Mouse (Mus musculus) induced T-regulatory cell, adult 2 months (primary cell): ENCODE measurements at regions not wholly inside any gene's neighbourhood (a gene's known extent, or its start where the extent isn't known, plus 50 kb on each side); places are given as distances from the start of the nearest gene placed in this dataset.

Source experiments
- DNase-seq: peaks from one replicate; pipeline ENCODE4 v3.0.0-alpha.2; 2012; ENCODE audit warnings: low read depth

DNA sequence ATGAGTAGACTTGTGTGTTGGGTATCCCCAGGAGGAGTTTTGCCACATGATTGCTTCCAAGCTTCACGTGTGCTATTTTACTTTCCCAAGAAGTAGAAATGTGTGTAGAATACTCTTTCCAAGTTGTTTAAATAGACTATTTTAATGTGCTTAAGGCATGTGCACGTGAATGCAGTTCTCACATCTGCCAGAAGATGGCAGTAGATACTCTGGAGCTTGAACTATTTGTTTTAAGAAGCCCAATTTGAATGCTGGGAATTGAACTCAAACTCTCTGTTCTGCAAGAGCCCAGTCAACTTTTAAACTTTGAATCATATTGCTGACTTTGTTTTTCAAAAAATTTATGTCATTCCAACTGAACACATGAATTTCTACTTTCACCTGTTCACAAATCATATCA, 431.3 kb upstream of the Reg3g start:
- DNase-seq: peak; percentile 23

DNA sequence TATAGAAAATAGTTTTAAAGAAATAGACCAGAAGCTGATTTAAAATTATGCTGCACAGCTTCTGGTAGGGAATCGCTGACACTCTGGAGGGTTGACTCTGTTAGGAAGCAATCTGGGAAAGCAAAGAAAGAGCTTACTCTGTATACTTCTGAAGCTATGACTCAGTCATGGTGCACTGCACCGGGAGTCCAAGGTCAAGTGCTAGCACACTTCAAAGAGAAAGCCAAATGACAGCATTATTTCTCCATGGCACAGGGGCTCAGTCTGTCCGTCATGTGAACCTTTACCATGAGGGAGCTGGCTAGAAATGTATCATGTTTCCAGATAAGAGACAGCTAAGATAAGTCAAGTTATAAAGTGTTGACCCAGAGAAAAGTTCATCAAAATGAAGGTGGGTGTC, 424.1 kb upstream of the Reg3g start:
- DNase-seq: no peak

DNA sequence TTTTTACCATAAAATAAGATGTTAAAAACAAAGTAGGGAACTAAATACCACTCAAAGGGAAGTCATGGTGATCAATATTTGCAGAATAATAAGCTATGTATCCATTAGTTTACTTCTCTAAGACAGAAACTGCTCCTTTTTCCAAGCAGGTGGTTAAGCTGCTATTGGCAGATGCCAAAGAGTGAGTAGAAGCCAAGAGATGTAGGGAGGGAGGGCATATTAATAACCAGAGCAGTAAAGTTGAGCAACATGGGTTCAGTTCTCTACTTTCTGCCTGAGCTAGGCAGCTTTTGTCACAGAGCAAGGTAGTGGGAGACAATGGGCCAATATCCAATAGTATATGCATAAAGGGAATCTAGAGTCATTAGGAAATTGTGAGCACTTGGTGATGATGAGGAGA, 394.4 kb upstream of the Reg3g start:
- DNase-seq: no peak

DNA sequence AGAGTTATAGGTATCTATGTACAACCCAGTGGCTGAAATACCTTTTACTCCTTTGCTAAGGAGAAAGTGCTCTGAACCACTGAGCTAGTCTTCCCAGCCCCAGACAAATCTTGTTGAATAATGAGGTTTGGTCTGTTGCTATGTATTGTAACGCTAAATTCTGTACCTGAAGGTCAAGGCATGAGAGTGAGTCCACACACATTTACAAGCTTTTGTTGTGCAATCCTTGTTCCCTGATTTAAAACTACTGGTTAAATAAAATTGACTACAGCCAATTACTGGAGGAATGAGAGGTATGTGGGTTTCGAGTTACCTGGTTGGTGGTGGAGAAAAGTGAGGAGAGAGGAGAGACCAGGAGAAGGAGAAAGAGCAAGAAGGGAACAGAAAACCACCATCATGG, 372.6 kb upstream of the Reg3g start:
- DNase-seq: no peak

DNA sequence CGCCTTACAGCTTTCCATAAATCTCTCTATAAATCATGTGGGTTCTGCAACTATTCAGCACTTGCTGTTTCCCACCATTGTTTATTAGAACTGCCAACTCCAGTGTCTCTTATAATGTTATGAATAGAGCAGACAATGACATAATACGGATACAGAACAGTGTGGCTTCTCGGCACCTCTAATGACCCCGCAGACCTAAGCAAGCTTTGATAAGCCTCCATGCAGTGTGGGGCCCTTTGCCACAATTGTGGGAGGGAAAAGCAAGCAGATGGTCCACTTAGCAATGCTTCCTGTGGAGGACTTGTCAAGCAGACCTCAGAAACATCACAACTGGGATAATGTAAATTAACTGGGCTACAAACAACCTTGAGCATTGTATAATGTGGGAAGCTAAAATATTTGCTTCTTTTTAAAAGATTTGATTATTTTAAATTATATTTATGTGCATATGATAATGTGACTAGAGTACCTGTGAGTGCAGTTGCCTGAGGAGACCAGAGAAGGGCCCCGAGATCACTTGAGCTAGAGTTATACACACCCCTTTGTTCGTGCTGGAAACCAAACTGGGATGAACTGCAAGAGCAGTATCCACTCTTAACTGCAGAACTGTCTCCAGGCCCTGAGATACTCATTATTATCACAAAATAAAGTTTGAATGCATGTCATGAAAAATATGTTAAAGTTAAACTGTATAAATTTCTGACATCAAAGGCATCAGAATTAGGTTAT, 357.4 kb upstream of the Reg3g start:
- DNase-seq: no peak

DNA sequence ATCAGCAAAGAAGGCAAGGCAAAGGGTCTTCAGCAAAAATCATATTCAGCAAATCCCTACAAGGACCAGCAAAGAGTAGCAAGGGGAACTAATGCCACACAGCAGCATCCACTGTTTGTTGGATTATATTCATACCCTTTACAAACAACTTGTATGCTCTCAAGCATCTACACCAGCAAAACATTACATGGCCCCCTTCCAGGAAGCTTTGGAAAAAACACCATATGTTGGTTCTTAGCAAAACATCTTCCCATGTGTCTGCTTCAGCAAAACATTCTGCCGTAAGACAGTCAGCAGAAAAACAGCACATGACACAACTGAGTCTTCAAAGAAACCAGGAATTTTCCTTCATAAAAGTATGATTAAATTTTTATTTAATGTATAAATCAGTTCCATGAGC, 352.6 kb upstream of the Reg3g start:
- DNase-seq: no peak

DNA sequence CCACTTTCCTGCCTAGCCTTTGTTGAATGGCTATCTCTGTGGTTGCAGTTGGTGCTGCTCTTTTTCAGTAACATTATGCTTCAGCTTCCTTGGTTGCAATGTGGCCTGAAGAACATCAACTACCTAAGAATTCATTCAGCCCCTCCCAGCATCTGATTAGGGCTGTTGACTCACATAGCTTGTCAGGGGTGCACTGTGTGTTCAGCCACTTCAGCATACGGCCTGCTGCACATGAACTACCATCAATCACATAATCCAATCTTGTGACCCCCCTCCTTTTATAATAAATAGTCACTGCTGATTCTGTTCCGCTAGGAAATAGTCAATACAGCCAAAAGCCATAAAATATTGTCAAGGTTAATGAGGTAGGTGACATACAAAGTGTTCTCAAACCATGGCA, 328.3 kb upstream of the Reg3g start:
- no peak for DNase-seq

DNA sequence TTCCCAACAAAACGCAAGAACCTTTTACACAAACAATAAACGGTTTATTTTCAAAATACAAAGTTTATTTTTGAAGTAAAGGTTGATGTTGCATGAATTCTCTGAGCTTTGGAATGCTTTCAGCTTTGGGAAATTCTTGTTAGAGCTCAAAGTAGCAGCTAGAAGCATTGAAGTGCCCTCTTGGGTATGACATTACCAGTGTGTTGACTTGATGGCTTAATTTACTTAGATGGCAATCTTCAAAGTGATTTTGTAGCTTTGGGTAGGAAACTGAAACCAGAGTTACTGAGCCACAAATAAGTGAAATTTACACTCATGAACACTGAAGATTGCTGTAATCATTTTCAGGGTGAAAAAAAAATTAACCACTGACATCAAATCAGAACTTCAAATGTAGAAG, 320.3 kb upstream of the Reg3g start:
- DNase-seq: no peak

DNA sequence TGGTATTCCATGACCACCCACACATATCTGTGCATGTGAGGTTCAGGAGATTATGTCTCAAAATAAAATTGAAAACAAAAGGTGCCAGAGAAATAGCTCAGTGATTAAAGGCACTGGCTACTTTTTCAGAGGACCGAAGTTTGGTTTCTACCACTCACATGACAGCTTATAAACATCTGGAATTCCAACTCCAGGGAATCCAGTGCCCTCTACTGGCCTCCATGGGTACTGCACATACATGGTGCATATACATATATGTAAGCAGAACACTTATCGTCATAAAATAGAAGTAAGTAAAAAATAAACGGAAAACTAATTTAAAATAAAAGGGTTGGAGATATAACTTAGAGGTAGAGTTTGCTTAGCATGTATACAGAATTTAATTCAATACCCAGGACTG, 288.9 kb upstream of the Reg3g start:
- no peak for DNase-seq
